Mouse (Mus musculus): Measurements from ENCODE around the gene Hadhb. TPM values are rescaled to one million over a fixed set of nuclear protein-coding genes. Genes with fewer than 3 reads are reported as not detected.

The Hadhb gene
- polyA plus RNA-seq, 1 experiment from 2014 or later = 107 TPM

DNA sequence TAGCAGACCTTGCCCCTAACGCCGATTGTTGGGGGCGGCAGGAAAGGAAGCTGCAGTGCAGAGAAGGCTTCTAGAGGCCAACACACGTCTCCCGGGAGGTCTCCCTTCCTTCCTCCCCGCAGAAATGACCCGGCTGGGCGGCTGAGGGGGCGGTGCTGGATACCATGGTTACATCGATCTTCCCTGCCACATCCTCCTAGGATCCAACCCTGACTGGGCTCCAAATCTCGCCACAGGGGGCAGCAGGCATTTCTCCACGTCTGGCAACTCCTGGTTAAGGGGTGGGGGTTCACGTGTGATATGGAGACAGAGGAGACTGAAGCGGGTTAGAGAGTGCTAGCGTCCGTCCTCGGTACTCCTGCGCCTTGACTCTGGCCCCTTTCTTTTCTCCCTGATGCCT is 43.9 kb upstream of the Hadhb start:
- peak; percentile 47 for ATAC-seq (ENCODE audit: low FRiP score)
- Histone ChIP-seq H3K9me3 (ENCODE audit: control insufficient read depth, low read length) (no peaks in the 10 kb centered on the region), H3K4me2 (peak overlapping the region; percentile 33), H3K36me3 (ENCODE audit: control insufficient read depth, insufficient read depth, low read length) (no peaks in the 10 kb centered on the region), H3K4me3 (ENCODE audit: low read depth, low read length) (no peak overlapping the region), H3K27ac (ENCODE audit: low read depth, low read length) (peak overlapping the region; percentile 64), H3K27me3 (ENCODE audit: control insufficient read depth, insufficient read depth, low read length) (peaks cover 20% of the 10 kb centered on the region; the same call in 1 of the 2 replicates), H3K4me1 (ENCODE audit: control insufficient read depth, insufficient read depth, low read length) (peaks cover 61% of the 10 kb centered on the region), H3K9ac (ENCODE audit: low read length) (peak overlapping the region; percentile 32; the same call in 1 of the 2 replicates)
- DNase-seq (ENCODE audit: low spot score, missing footprints) = peak; percentile 97
- under 1% methylated on average over 18 of the region's 18 CpGs for WGBS

DNA sequence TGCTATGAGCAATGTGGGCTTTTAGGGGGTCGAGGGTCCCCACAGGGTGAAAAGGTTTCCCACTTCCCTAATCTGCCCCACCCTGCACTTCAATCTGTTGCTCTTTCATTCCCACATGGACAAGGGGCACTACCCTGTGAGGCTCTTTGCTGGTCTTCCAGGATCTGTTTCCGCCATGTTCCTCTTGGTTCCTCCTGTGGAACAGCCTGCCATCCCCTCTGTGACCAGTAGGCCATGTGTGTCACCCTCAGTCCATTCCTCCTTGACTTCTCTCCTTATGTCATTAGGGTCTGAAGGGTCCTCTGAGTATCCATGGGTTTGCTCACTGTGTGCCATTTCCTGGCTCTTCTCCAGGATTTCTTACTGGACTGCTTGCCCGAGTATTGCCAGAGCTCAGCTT is 43.3 kb upstream of the Hadhb start:
- no peak overlapping the region for H3K27ac ChIP-seq (ENCODE audit: low read depth, low read length)

GRCm38 (mm10) chr5:30112533-30113068 is 42.4 kb upstream of the Hadhb start:
- 80% methylated on average over 3 of the region's 3 CpGs for whole genome bisulfite sequencing
- Histone ChIP-seq H3K4me3 (ENCODE audit: low read depth, low read length) (no peak overlapping the region), H3K9me3 (ENCODE audit: control insufficient read depth, low read length) (no peaks in the 10 kb centered on the region), H3K4me1 (ENCODE audit: control insufficient read depth, insufficient read depth, low read length) (peaks cover 46% of the 10 kb centered on the region), H3K27ac (ENCODE audit: low read depth, low read length) (no peak overlapping the region), H3K36me3 (ENCODE audit: control insufficient read depth, insufficient read depth, low read length) (peaks cover 5% of the 10 kb centered on the region), H3K27me3 (ENCODE audit: control insufficient read depth, insufficient read depth, low read length) (peaks cover 20% of the 10 kb centered on the region; the same call in 1 of the 2 replicates), H3K4me2 (no peak overlapping the region), H3K9ac (ENCODE audit: low read length) (no peak overlapping the region)
- ATAC-seq (ENCODE audit: low FRiP score) (no peak), DNase-seq (ENCODE audit: low spot score, missing footprints) (peak; percentile 81)

More for the DNA sequence above, 43.3 kb upstream of the Hadhb start:
- no peaks in the 10 kb centered on the region for H3K9me3 ChIP-seq (ENCODE audit: control insufficient read depth, low read length)
- no peak overlapping the region for H3K4me2 ChIP-seq
- peaks cover 2% of the 10 kb centered on the region; the same call in 1 of the 2 replicates for H3K36me3 ChIP-seq (ENCODE audit: control insufficient read depth, insufficient read depth, low read length)
- DNase-seq (ENCODE audit: low spot score, missing footprints) = peak; percentile 83
- WGBS = 69% methylated on average over 3 of the region's 3 CpGs
- peaks cover 20% of the 10 kb centered on the region; the same call in 1 of the 2 replicates for H3K27me3 ChIP-seq (ENCODE audit: control insufficient read depth, insufficient read depth, low read length)
- H3K4me1 ChIP-seq (ENCODE audit: control insufficient read depth, insufficient read depth, low read length) = peaks cover 55% of the 10 kb centered on the region
- no peak overlapping the region for H3K9ac ChIP-seq (ENCODE audit: low read length)
- ATAC-seq (ENCODE audit: low FRiP score) = no peak
- no peak overlapping the region for H3K4me3 ChIP-seq (ENCODE audit: low read depth, low read length)

DNA sequence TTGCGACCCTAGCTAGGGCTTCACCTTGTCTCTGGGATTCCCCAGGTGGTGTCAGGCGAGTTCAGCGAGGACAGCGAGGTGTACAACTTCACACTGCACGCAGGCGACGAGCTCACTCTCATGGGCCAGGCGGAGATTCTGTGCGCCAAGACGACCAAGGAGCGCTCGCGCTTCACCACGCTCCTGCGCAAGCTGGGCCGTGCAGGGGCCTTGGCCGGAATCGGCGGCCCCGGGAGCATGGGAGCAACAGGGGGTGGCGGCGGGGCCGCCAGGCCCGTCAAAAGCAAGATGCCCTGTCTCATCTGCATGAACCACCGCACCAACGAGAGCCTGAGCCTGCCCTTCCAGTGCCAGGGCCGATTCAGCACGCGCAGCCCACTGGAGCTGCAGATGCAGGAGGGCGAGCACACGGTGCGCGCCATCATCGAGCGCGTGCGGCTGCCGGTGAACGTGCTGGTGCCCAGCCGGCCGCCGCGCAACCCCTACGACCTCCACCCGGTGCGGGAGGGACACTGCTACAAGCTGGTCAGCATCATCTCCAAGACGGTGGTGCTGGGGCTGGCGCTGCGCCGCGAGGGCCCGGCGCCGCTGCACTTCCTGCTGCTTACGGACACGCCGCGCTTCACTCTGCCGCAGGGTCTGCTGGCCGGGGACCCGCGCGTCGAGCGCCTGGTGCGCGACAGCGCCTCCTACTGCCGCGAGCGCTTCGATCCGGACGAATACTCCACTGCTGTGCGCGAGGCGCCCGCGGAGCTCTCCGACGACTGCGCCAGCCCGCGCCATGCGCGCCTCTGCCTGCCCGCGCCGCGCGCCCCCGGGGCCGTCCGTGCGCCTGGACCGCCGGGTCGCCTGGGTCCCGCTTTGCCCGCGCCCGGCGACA is 40.9 kb upstream of the Hadhb start:
- no peaks in the 10 kb centered on the region for H3K9me3 ChIP-seq (ENCODE audit: control insufficient read depth, low read length)
- H3K27me3 ChIP-seq (ENCODE audit: control insufficient read depth, insufficient read depth, low read length) = peaks cover 20% of the 10 kb centered on the region; the same call in 1 of the 2 replicates
- peaks cover 32% of the 10 kb centered on the region for H3K4me1 ChIP-seq (ENCODE audit: control insufficient read depth, insufficient read depth, low read length)
- ATAC-seq (ENCODE audit: low FRiP score) = peak; percentile 73
- H3K27ac ChIP-seq (ENCODE audit: low read depth, low read length) = no peak overlapping the region
- 1% methylated on average over 91 of the region's 103 CpGs for WGBS
- H3K4me2 ChIP-seq = peak overlapping the region; percentile 74
- peak overlapping the region; percentile 57 for H3K9ac ChIP-seq (ENCODE audit: low read length)
- H3K4me3 ChIP-seq (ENCODE audit: low read depth, low read length) = peak overlapping the region; percentile 43
- DNase-seq (ENCODE audit: low spot score, missing footprints) = peak; percentile 98
- H3K36me3 ChIP-seq (ENCODE audit: control insufficient read depth, insufficient read depth, low read length) = peaks cover 5% of the 10 kb centered on the region

- H3K9me3 ChIP-seq (ENCODE audit: control insufficient read depth, low read length) = no peaks in the 10 kb centered on the region
- peak overlapping the region; percentile 43 for H3K4me3 ChIP-seq (ENCODE audit: low read depth, low read length)
- H3K4me1 ChIP-seq (ENCODE audit: control insufficient read depth, insufficient read depth, low read length) = peaks cover 28% of the 10 kb centered on the region
- peak overlapping the region; percentile 74 for H3K4me2 ChIP-seq
- ATAC-seq (ENCODE audit: low FRiP score) (no peak; the same call in 1 of the 2 replicates), DNase-seq (ENCODE audit: low spot score, missing footprints) (peak; percentile 89)
- H3K27me3 ChIP-seq (ENCODE audit: control insufficient read depth, insufficient read depth, low read length) = peaks cover 20% of the 10 kb centered on the region; the same call in 1 of the 2 replicates
- H3K36me3 ChIP-seq (ENCODE audit: control insufficient read depth, insufficient read depth, low read length) = peaks cover 5% of the 10 kb centered on the region
- H3K9ac ChIP-seq (ENCODE audit: low read length) = peak overlapping the region; percentile 57
- H3K27ac ChIP-seq (ENCODE audit: low read depth, low read length) = no peak overlapping the region
- WGBS = 4% methylated on average over 28 of the region's 28 CpGs
Observed at GRCm38 (mm10) chr5:30114761-30115140, 40.3 kb upstream of the Hadhb start.

DNA sequence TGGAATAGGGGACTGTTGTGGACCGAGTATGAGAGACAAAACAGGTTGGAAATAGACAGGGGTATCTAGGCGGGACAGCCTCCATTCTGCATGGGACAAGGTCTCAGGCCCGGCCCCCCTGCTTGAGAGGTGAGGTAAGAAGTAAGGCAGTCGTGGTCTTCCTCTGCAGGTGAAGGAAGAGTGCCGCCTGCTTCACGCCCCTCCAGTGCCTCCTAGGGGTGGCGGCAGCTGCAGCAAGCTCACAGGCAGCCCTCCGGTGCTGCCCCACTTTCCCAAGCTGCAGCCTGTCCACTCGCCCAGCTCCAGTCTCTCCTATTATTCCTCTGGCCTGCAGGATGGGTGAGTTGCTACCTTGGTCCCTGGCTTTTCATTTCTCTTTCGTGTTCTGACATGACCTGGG is 39.3 kb upstream of the Hadhb start:
- Histone ChIP-seq H3K27ac (ENCODE audit: low read depth, low read length) (no peak overlapping the region), H3K4me2 (no peak overlapping the region), H3K27me3 (ENCODE audit: control insufficient read depth, insufficient read depth, low read length) (peaks cover 20% of the 10 kb centered on the region; the same call in 1 of the 2 replicates), H3K4me1 (ENCODE audit: control insufficient read depth, insufficient read depth, low read length) (peaks cover 18% of the 10 kb centered on the region), H3K4me3 (ENCODE audit: low read depth, low read length) (no peak overlapping the region), H3K9me3 (ENCODE audit: control insufficient read depth, low read length) (no peaks in the 10 kb centered on the region), H3K9ac (ENCODE audit: low read length) (no peak overlapping the region), H3K36me3 (ENCODE audit: control insufficient read depth, insufficient read depth, low read length) (peaks cover 6% of the 10 kb centered on the region)
- DNase-seq (ENCODE audit: low spot score, missing footprints) (peak; percentile 82), ATAC-seq (ENCODE audit: low FRiP score) (no peak)
- WGBS = 44% methylated on average over 10 of the region's 10 CpGs

DNA sequence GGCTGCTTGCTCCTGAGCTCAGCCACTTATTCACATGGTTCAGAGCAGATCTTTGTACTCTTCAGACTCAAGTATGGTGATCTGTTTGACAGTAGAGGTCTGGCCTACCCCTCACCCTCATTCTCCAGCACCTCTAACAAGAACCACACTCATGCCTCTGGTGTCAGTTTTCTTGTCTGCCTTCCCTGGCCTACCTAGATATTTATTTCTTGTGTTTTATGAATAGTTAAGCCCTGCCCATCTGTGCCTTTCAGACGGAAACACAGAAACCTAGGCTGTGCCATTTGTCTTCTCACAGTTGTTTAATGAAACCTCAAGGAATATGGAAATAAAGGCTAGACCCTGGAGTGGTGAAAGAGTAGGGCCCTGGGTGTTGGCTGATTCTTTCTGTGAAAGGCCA is 37.0 kb upstream of the Hadhb start:
- 83% methylated on average over 1 of the region's 1 CpGs for WGBS
- H3K36me3 ChIP-seq (ENCODE audit: control insufficient read depth, insufficient read depth, low read length) = peaks cover 7% of the 10 kb centered on the region

DNA sequence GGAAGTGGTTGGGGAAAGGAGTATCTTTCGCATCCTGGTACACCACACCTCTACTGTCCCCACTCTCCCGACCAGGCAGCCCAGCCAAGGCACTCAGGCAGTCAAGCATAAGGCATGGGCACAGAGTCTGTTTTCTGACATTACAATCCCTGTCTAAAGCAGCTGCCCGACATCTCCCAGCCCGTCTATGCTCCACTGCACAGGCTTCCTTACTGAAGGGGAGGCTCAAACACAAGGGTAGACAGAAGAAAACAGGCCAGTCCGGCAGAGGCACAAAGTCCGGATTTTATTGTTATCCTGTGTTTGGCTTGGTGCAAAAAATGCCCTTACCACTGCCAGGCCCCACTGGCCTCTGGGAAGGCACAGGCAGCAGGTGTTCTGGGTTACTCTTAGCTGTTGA is 35.9 kb upstream of the Hadhb start:
- H3K27ac ChIP-seq (ENCODE audit: low read depth, low read length) = no peak overlapping the region
- H3K36me3 ChIP-seq (ENCODE audit: control insufficient read depth, insufficient read depth, low read length) = peaks cover 7% of the 10 kb centered on the region
- H3K4me2 ChIP-seq = no peak overlapping the region
- DNase-seq (ENCODE audit: low spot score, missing footprints) = peak; percentile 67
- H3K9ac ChIP-seq (ENCODE audit: low read length) = no peak overlapping the region
- WGBS = 85% methylated on average over 6 of the region's 6 CpGs
- ATAC-seq (ENCODE audit: low FRiP score) = no peak
- H3K27me3 ChIP-seq (ENCODE audit: control insufficient read depth, insufficient read depth, low read length) = peaks cover 7% of the 10 kb centered on the region; the same call in 1 of the 2 replicates
- no peaks in the 10 kb centered on the region for H3K9me3 ChIP-seq (ENCODE audit: control insufficient read depth, low read length)
- H3K4me3 ChIP-seq (ENCODE audit: low read depth, low read length) = no peak overlapping the region
- peaks cover 3% of the 10 kb centered on the region; the same call in 1 of the 2 replicates for H3K4me1 ChIP-seq (ENCODE audit: control insufficient read depth, insufficient read depth, low read length)

More for the DNA sequence above, 37.0 kb upstream of the Hadhb start:
- ATAC-seq (ENCODE audit: low FRiP score) (no peak), DNase-seq (ENCODE audit: low spot score, missing footprints) (peak; percentile 61)
- Histone ChIP-seq H3K4me3 (ENCODE audit: low read depth, low read length) (no peak overlapping the region), H3K27me3 (ENCODE audit: control insufficient read depth, insufficient read depth, low read length) (peaks cover 16% of the 10 kb centered on the region; the same call in 1 of the 2 replicates), H3K9ac (ENCODE audit: low read length) (no peak overlapping the region), H3K9me3 (ENCODE audit: control insufficient read depth, low read length) (no peaks in the 10 kb centered on the region), H3K4me1 (ENCODE audit: control insufficient read depth, insufficient read depth, low read length) (peaks cover 9% of the 10 kb centered on the region), H3K4me2 (no peak overlapping the region), H3K27ac (ENCODE audit: low read depth, low read length) (no peak overlapping the region)

- H3K4me2 ChIP-seq = no peak overlapping the region
- no peaks in the 10 kb centered on the region for H3K9me3 ChIP-seq (ENCODE audit: control insufficient read depth, low read length)
- H3K4me1 ChIP-seq (ENCODE audit: control insufficient read depth, insufficient read depth, low read length) = no peaks in the 10 kb centered on the region
- no peaks in the 10 kb centered on the region; the same call in 1 of the 2 replicates for H3K27me3 ChIP-seq (ENCODE audit: control insufficient read depth, insufficient read depth, low read length)
- H3K36me3 ChIP-seq (ENCODE audit: control insufficient read depth, insufficient read depth, low read length) = peaks cover 7% of the 10 kb centered on the region
- H3K27ac ChIP-seq (ENCODE audit: low read depth, low read length) = no peak overlapping the region
- no peak overlapping the region for H3K4me3 ChIP-seq (ENCODE audit: low read depth, low read length)
- WGBS = 84% methylated on average over 7 of the region's 7 CpGs
- DNase-seq (ENCODE audit: low spot score, missing footprints) (peak; percentile 54), ATAC-seq (ENCODE audit: low FRiP score) (no peak)
- H3K9ac ChIP-seq (ENCODE audit: low read length) = no peak overlapping the region
Observed at GRCm38 (mm10) chr5:30120106-30120505, 34.9 kb upstream of the Hadhb start.

All from midbrain, embryonic 11.5 days (tissue).